Mouse (Mus musculus) CH12.LX (cell line): ENCODE results near the gene Speer4d.
"Not testable (repeated sequence)": the region's sequence is repeated elsewhere in the genome, so short reads cannot be mapped to it uniquely, and the experiment has no call there.

Experiments used
- CHD2 ChIP-seq: IDR thresholded peaks from 2 replicates; pipeline ENCODE4 v1.6.1; 2011; ENCODE audit warnings: low read length, improper control_type of control experiment
- CTCF ChIP-seq, 2 experiments: IDR thresholded peaks in 1 of 2; conservative IDR thresholded peaks in 1 of 2; 2 replicates each; pipeline ENCODE4 v1.5.1; 2011 to 2012; ENCODE audit warnings: low read depth in 2 of 2, low read length in 2 of 2, improper control_type of control experiment in 1 of 2, inconsistent platforms in 1 of 2, mild to moderate bottlenecking in 1 of 2, moderate library complexity in 1 of 2
- GABPA ChIP-seq: IDR thresholded peaks from 2 replicates; pipeline ENCODE4 v1.6.1; 2012; ENCODE audit warnings: low read depth, low read length, improper control_type of control experiment, inconsistent platforms; ENCODE audit not compliant: insufficient replicate concordance
- JUND ChIP-seq: conservative IDR thresholded peaks from 2 replicates; pipeline ENCODE4 v1.6.1; 2011; ENCODE audit warnings: low read depth, low read length, improper control_type of control experiment
- MAFK ChIP-seq: IDR thresholded peaks from 2 replicates; pipeline ENCODE4 v1.6.1; 2011; ENCODE audit warnings: low read length, improper control_type of control experiment; ENCODE audit not compliant: insufficient replicate concordance
- MAZ ChIP-seq: IDR thresholded peaks from 2 replicates; pipeline ENCODE4 v1.6.1; 2012; ENCODE audit warnings: low read depth, mild to moderate bottlenecking, inconsistent platforms, low read length, improper control_type of control experiment, moderate library complexity
- MYC ChIP-seq: IDR thresholded peaks from 2 replicates; pipeline ENCODE4 v1.6.1; 2011; ENCODE audit warnings: low read depth, mild to moderate bottlenecking, improper control_type of control experiment, low read length
- NELFE ChIP-seq: IDR thresholded peaks from 2 replicates; pipeline ENCODE4 v1.6.1; 2011; ENCODE audit warnings: low read depth, low read length, improper control_type of control experiment
- NRF1 ChIP-seq: IDR thresholded peaks from 2 replicates; pipeline ENCODE4 v1.6.1; 2014; ENCODE audit warnings: low read depth, mild to moderate bottlenecking, inconsistent platforms, low read length, improper control_type of control experiment, moderate library complexity
- POLR2A ChIP-seq: IDR thresholded peaks from 2 replicates; pipeline ENCODE4 v1.6.1; 2011; ENCODE audit warnings: low read depth, mild to moderate bottlenecking, improper control_type of control experiment, low read length
- POLR2AphosphoS2 ChIP-seq: IDR thresholded peaks from 2 replicates; pipeline ENCODE4 v1.6.1; 2011; ENCODE audit warnings: low read depth, low read length, improper control_type of control experiment
- SMC3 ChIP-seq: IDR thresholded peaks from 2 replicates; pipeline ENCODE4 v1.6.1; 2011; ENCODE audit warnings: low read depth, low read length, improper control_type of control experiment
- UBTF ChIP-seq: IDR thresholded peaks from 2 replicates; pipeline ENCODE4 v1.6.1; 2012; ENCODE audit warnings: low read depth, mild to moderate bottlenecking, inconsistent platforms, low read length, improper control_type of control experiment, moderate library complexity
- ZNF384 ChIP-seq: IDR thresholded peaks from 2 replicates; pipeline ENCODE4 v1.6.1; 2012; ENCODE audit warnings: low read depth, low read length, improper control_type of control experiment, inconsistent platforms

GRCm38 (mm10) chr5:15600342-15600741, 18.5 kb upstream of the Speer4d start:
- TF ChIP-seq UBTF, POLR2AphosphoS2, MAFK, GABPA, MAZ, CHD2, POLR2A, NELFE, ZNF384, MYC, NRF1, JUND: not testable (repeated sequence)
- TF ChIP-seq CTCF (conservative IDR thresholded peaks at IDR 0.05 in 1 of 2, IDR thresholded peaks at IDR 0.05 in 1 of 2; ENCODE audit: low read depth in 2 of 2, low read length in 2 of 2) = peak; percentile 47 to 50; a peak in 2 of 4 replicates
- peak; percentile 4; the same call in 1 of the 2 replicates for TF ChIP-seq SMC3
